Mouse (Mus musculus): Measurements from ENCODE around the gene Aurkb. TPM values are rescaled to one million over a fixed set of nuclear protein-coding genes. Genes with fewer than 3 reads are reported as not detected.
"Not testable (repeated sequence)": the region's sequence is repeated elsewhere in the genome, so short reads cannot be mapped to it uniquely, and the experiment has no call there.

Gene Aurkb
- polyA plus RNA-seq, 1 experiment: 0.96 TPM

- no peak for DNase-seq (ENCODE audit: extremely low spot score in 1 of 2, low spot score in 1 of 2)
Observed at GRCm38 (mm10) chr11:69078041-69078440, 32.6 kb downstream of the Aurkb start.

- no peak for DNase-seq (ENCODE audit: extremely low spot score in 1 of 2, low spot score in 1 of 2)
Observed at GRCm38 (mm10) chr11:69078805-69079438, 33.5 kb downstream of the Aurkb start.

GRCm38 (mm10) chr11:69080102-69080854 is 34.8 kb downstream of the Aurkb start:
- DNase-seq (ENCODE audit: extremely low spot score in 1 of 2, low spot score in 1 of 2): no peak

GRCm38 (mm10) chr11:69080855-69081222 is 35.4 kb downstream of the Aurkb start:
- no peak for DNase-seq (ENCODE audit: extremely low spot score in 1 of 2, low spot score in 1 of 2)

- DNase-seq (ENCODE audit: extremely low spot score in 1 of 2, low spot score in 1 of 2): no peak
Observed at GRCm38 (mm10) chr11:69081613-69082012, 36.2 kb downstream of the Aurkb start.

GRCm38 (mm10) chr11:69085608-69086007 is 40.2 kb downstream of the Aurkb start:
- no peak for DNase-seq (ENCODE audit: extremely low spot score in 1 of 2, low spot score in 1 of 2)

- DNase-seq (ENCODE audit: extremely low spot score in 1 of 2, low spot score in 1 of 2): peak in 1 of 2 experiments; percentile 79
Observed at GRCm38 (mm10) chr11:69086390-69086789, 40.9 kb downstream of the Aurkb start.

- DNase-seq (ENCODE audit: extremely low spot score in 1 of 2, low spot score in 1 of 2): peak in 1 of 2 experiments; percentile 74
Observed at GRCm38 (mm10) chr11:69087082-69087481, 41.6 kb downstream of the Aurkb start.

- no peak for DNase-seq (ENCODE audit: extremely low spot score in 1 of 2, low spot score in 1 of 2)
Observed at GRCm38 (mm10) chr11:69087597-69087996, 42.1 kb downstream of the Aurkb start.

- DNase-seq (ENCODE audit: extremely low spot score in 1 of 2, low spot score in 1 of 2): peak; percentile 78 to 95
Observed at GRCm38 (mm10) chr11:69088103-69088855, 42.8 kb downstream of the Aurkb start, which contains the start of gene Vamp2. Vamp2 (plus strand) TSS chr11:69088490.

- DNase-seq (ENCODE audit: extremely low spot score in 1 of 2, low spot score in 1 of 2): no peak
Observed at GRCm38 (mm10) chr11:69088856-69089615, 43.6 kb downstream of the Aurkb start.

GRCm38 (mm10) chr11:69089616-69090290 is 44.3 kb downstream of the Aurkb start:
- no peak for DNase-seq (ENCODE audit: extremely low spot score in 1 of 2, low spot score in 1 of 2)

- no peak for DNase-seq (ENCODE audit: extremely low spot score in 1 of 2, low spot score in 1 of 2)
Observed at GRCm38 (mm10) chr11:69090367-69090766, 44.9 kb downstream of the Aurkb start.

GRCm38 (mm10) chr11:69091566-69092385 is 46.3 kb downstream of the Aurkb start:
- DNase-seq (ENCODE audit: extremely low spot score in 1 of 2, low spot score in 1 of 2): no peak

- DNase-seq (ENCODE audit: extremely low spot score in 1 of 2, low spot score in 1 of 2): peak in 1 of 2 experiments; percentile 91
Observed at GRCm38 (mm10) chr11:69092386-69092751, 46.9 kb downstream of the Aurkb start.

- DNase-seq (ENCODE audit: extremely low spot score in 1 of 2, low spot score in 1 of 2): no peak
Observed at GRCm38 (mm10) chr11:69092871-69093270, 47.4 kb downstream of the Aurkb start.

GRCm38 (mm10) chr11:69093856-69094255 is 48.4 kb downstream of the Aurkb start:
- DNase-seq (ENCODE audit: extremely low spot score in 1 of 2, low spot score in 1 of 2): not testable (repeated sequence)

GRCm38 (mm10) chr11:69094697-69095429 is 49.4 kb downstream of the Aurkb start, which contains the start of gene Per1:
Per1 (plus strand) TSS chr11:69095217.
- peak; percentile 100 for DNase-seq (ENCODE audit: extremely low spot score in 1 of 2, low spot score in 1 of 2)
